Mouse (Mus musculus) cortical plate, adult 2 months (tissue): ENCODE data around the gene Rae1.

Experiments used
- CTCF ChIP-seq: fragments of 200-500 bp; IDR thresholded peaks from 2 replicates; pipeline ENCODE4 v1.5.1; 2011; ENCODE audit warnings: mild to moderate bottlenecking, control low read depth, low read length; ENCODE audit not compliant: insufficient read depth; ENCODE audit errors: extremely low read depth
- POLR2A ChIP-seq: fragments of 200-500 bp; IDR thresholded peaks from 2 replicates; pipeline ENCODE4 v1.6.1; 2011; ENCODE audit warnings: mild to moderate bottlenecking, low read length, control low read depth; ENCODE audit not compliant: insufficient read depth; ENCODE audit errors: extremely low read depth

DNA sequence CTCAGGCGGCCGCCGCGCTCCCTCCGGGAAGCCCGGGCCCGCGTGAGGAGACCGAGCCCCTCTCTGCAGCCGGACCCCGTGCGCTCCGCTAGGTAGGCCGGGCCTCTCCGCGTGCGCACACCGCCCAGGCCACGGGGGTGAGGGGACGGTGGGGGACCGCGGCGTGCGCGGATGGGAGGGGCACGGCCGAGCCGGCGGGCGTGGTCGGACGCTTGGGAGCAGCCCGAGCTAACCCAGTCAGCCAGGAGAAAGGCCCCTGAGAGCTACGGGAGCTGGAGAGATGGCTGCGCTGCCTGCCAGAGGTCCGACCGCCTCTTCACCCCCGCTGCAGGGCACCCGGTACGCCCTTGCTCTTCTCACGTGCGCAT lies 352 bp downstream of the Rae1 start:
- no peak for TF ChIP-seq CTCF
- no peak for TF ChIP-seq POLR2A
